28 mouse cellular contexts compared by ENCODE assay signal in the genomic region with DNA sequence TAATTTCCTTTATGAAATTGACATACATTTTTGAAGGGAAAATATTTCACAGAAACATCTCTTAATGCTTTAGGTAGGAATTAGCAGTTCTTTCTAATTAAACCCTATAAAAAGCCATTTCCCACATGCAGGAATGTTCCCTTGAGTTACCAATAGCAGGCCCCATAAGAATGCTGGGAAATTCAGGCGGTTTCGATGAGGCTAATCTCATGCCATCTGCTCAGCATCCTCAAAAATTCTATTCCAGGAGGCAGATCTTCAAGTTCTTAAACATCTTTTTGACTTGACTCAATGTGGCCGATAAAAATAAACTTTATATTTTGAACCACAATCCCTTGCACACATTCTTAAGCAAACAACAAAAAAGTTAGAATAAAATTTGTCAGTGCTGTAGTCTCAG.
DNase-seq lines count a peak whose midpoint lies in the region; ATAC-seq and TF ChIP-seq lines count a peak whose summit lies in the region.
"Had no signal": no experiment of that assay in that cellular context is flagged by ENCODE, and none has a peak within 500 bp of the region (broad histone marks: within the 10 kb centered on the region; RNA-seq: fewer than 3 reads in every experiment).

No protein-coding gene starts in this region.

- ATAC-seq in frontal cortex, adult (ENCODE audit: low TSS enrichment): peak; percentile 80
- ATAC-seq: activated CD4-positive, CD25-positive, alpha-beta regulatory T cell, adult 4 months; CD4-positive, CD25-positive, alpha-beta regulatory T cell, adult 4 months; forebrain, embryonic 14.5 days; Patski had no signal

- no peak for DNase-seq in frontal cortex, postnatal 14 days (ENCODE audit: low spot score in 2 of 2)
- DNase-seq in left cerebral cortex, adult 2 months (ENCODE audit: extremely low spot score in 1 of 2, low spot score in 2 of 2): no peak
- no peak for DNase-seq in left cerebral cortex, adult 18-20 months (ENCODE audit: low spot score in 2 of 2)
- peak; percentile 49 for DNase-seq in right cerebral cortex, adult 18-20 months
- no peak for DNase-seq in right cerebral cortex, postnatal 4 days
- DNase-seq in brain, adult 2 months (ENCODE audit: low read depth, low spot score): peak; percentile 73
- DNase-seq in ovary, postnatal 10 days (ENCODE audit: low spot score): no peak
- DNase-seq: adrenal gland, adult 8-10 months; adrenal gland, postnatal 14 days; adrenal gland, postnatal 36 days; B cell, adult 2 months; cerebellum, adult 11 months; cerebellum, adult 18-20 months; cerebellum, adult 8-10 months; cerebellum, adult 9-11 months; cerebellum, postnatal 14 days; cerebellum, postnatal 36 days; embryo, embryonic 11 days had no signal

- intact Hi-C loops in left cerebral cortex, adult 2 months (cut with DNase I): loop anchor here (5.0 kb wide), 1 partner anchor 118 kb away; no protein-coding TSS in a partner anchor

- H3K4me3 ChIP-seq in left cerebral cortex, adult 2 months: no peak overlapping the region
- H3K4me3 ChIP-seq: embryonic facial prominence, embryonic 13.5 days; embryonic facial prominence, embryonic 15.5 days; erythroblast, embryonic 14.5 days; forebrain, embryonic 10.5 days; forebrain, embryonic 12.5 days had no signal

- no peak for TF ChIP-seq CTCF in left cerebral cortex, adult 2 months (IDR thresholded peaks at IDR 0.05)

- peak overlapping the region; percentile 75 for H3K27ac ChIP-seq in left cerebral cortex, adult 2 months
- H3K27ac ChIP-seq: embryonic facial prominence, embryonic 13.5 days; embryonic facial prominence, embryonic 15.5 days; forebrain, embryonic 10.5 days; forebrain, embryonic 12.5 days had no signal

Comparison
In these comparisons a context has a peak if more than half of its experiments do, and no peak if none do; other contexts are left out.
1. DNase-seq: peak in right cerebral cortex, adult 18-20 months (single experiment) and brain, adult 2 months (single experiment); none in frontal cortex, postnatal 14 days (0 of 2), left cerebral cortex, adult 2 months (0 of 2), left cerebral cortex, adult 18-20 months (0 of 2), right cerebral cortex, postnatal 4 days (single experiment) and ovary, postnatal 10 days (single experiment).